Mouse (Mus musculus): ENCODE measurements around the gene Arhgap15.

GRCm38 (mm10) chr2:44123246-44123645 lies 374.6 kb downstream of the Arhgap15 start:
- no peak for TF ChIP-seq POLR2A (IDR thresholded peaks at IDR 0.05; ENCODE audit: insufficient read depth, low read depth, low read length)
- no peak for TF ChIP-seq CTCF (IDR thresholded peaks at IDR 0.05; ENCODE audit: insufficient read depth, low read depth, low read length)
